Mouse (Mus musculus) kidney, postnatal 14 days (tissue): ENCODE results near the gene Gm5728.
"Not testable (repeated sequence)": the region's sequence is repeated elsewhere in the genome, so short reads cannot be mapped to it uniquely, and the experiment has no call there.

Source experiments
- DNase-seq: peaks from one replicate; pipeline ENCODE4 v3.0.0; 2022; ENCODE audit warnings: mixed read lengths

Gene Gm5728

DNA sequence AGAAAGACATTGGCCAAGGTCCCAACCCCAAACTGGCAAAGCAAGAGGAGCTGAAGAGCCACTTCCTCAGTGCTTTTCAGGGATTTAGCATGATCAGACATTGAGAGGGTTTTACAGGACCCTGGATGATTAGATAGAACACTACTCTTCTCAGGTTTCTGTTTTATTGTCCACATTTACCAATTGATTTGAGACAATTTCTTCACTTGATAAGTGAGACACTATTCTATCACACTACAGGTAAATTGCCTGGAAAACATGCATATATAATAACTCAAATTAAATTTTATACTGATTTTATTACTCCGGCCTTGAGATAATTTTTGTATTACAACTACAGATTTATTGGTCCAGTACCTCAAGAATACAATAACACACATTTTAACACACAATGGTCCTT lies at the start of gene Gm5728:
Gene Gm5728, minus strand, starts transcription at position 101 of the 400 bp plus-strand sequence.
- DNase-seq: not testable (repeated sequence)

DNA sequence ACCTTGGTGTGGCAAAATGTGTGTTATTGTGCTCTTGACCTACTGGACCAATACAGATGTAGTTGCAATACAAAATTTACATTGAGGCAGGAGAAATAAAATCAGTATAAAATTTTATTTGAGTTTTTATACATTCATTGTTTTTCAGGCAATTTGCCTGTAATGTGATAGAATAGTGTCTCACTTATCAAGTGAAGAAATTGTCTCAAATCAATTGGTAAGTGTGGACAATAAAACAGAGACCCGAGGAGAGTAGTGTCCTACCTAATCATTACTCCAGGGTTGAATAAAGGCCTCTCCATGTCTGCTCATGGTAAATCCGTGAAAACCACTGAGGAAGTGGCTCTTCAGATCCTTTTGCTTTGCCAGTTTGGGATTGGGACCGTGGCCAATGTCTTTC lies 42.4 kb upstream of the Gm5728 start, which contains the start of gene Vmn1r100:
Gene Vmn1r100, plus strand, starts transcription at position 301 of the 400 bp plus-strand sequence.
- not testable (repeated sequence) for DNase-seq

DNA sequence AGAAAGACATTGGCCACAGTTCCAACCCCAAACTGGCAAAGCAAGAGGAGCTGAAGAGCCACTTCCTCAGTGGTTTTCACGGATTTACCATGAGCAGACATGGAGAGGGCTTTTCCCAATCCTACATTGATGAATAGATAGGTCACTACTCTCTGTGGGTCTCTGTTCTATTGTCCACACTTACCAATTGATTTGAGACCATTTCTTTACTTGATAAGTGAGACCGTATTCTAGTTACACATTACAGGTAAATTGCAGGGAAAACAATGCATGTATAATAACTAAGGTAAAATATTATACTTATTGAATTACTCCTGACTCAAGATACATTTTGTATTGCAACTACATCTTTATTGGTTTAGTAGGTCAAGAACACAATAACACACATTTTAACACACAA lies 41.2 kb downstream of the Gm5728 start, which contains the start of gene Gm4133:
Gene Gm4133, minus strand, starts transcription at position 101 of the 400 bp plus-strand sequence.
- DNase-seq: not testable (repeated sequence)
